Mouse (Mus musculus) frontal cortex, adult 2 months (tissue): Measurements from ENCODE around the gene Slc29a4. TPM values are rescaled to one million over a fixed set of nuclear protein-coding genes. Genes with fewer than 3 reads are reported as not detected.

Source experiments
- polyA plus RNA-seq: library from polyadenylated mRNA; depleted of rRNA; stranded (reverse); fragments of >200 nt; gene quantifications from 2 replicates; pipeline ENCODE4 v1.2.3, GENCODE M21; 2012; rRNA removed

Gene Slc29a4
- polyA plus RNA-seq, 1 experiment = 14.6 TPM

Other genes with a start within 250 kb of the Slc29a4 start
- gene Ap5z1, start 228.6 kb upstream of the Slc29a4 start, polyA plus RNA-seq = 30.7 and 30.8 TPM in 2 replicates
- 0.36 and 0.42 TPM in 2 replicates for gene Papolb, start 162.4 kb upstream of the Slc29a4 start, polyA plus RNA-seq
- gene Radil, start 141.4 kb upstream of the Slc29a4 start, polyA plus RNA-seq = 17.3 and 20.1 TPM in 2 replicates
- 108 and 118 TPM in 2 replicates for gene Mmd2, start 83.7 kb upstream of the Slc29a4 start, polyA plus RNA-seq
- 64.4 and 74.2 TPM in 2 replicates for gene Wipi2, start 64.8 kb upstream of the Slc29a4 start, polyA plus RNA-seq
- gene Tnrc18, start 125.2 kb downstream of the Slc29a4 start, polyA plus RNA-seq = 38.1 and 38.2 TPM in 2 replicates
- 20.2 and 22.4 TPM in 2 replicates for gene Fbxl18, start 202.9 kb downstream of the Slc29a4 start, polyA plus RNA-seq
- gene Actb, start 214.2 kb downstream of the Slc29a4 start, polyA plus RNA-seq = 2,513 and 2,530 TPM in 2 replicates